Mouse (Mus musculus) lung, adult 2 months (tissue): ENCODE measurements around the gene Slc35f2.

Experiments
- CTCF ChIP-seq: fragments of 200-500 bp; IDR thresholded peaks from 2 replicates; pipeline ENCODE4 v1.5.1; 2011; ENCODE audit warnings: mild to moderate bottlenecking, low read length, control low read depth; ENCODE audit not compliant: insufficient read depth
- POLR2A ChIP-seq: fragments of 200-500 bp; IDR thresholded peaks from 2 replicates; pipeline ENCODE4 v1.6.1; 2011; ENCODE audit warnings: low read depth, mild to moderate bottlenecking, control low read depth, low read length, borderline replicate concordance; ENCODE audit errors: extremely low read depth

DNA sequence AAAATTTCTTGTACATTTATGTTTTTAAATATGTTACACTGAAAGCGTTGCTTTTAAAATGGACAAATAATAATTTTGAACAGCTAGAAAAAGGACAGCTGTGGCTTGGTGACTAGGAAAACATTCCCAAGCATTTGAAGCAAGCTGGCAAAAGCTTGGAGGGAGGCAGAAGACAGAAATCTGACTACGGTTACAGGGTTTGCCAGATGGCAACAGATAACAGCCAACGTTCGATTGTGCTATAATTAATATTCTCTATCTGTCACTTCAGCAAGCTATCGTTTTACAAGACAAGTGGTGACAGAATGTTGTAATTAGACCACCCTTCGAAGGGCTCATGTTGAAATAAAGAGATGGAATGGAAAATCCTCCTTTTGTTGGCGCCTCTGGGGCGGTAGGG, 77.2 kb downstream of the Slc35f2 start:
- no peak for TF ChIP-seq POLR2A
- TF ChIP-seq CTCF: no peak
